ENCODE assay signal across 9 mouse cellular contexts in genomic region chr1:179858780-179859551, GRCm38 (mm10). TPM values are rescaled to one million over a fixed set of nuclear protein-coding genes. Genes with fewer than 3 reads are reported as not detected.
DNase-seq lines count a peak whose midpoint lies in the region; ATAC-seq lines count a peak whose summit lies in the region.
"Had no signal": no experiment of that assay in that cellular context is flagged by ENCODE, and none has a peak within 500 bp of the region (broad histone marks: within the 10 kb centered on the region; RNA-seq: fewer than 3 reads in every experiment).

No protein-coding gene starts in this region.

- peak overlapping the region; percentile 45 for H3K4me2 ChIP-seq in heart, embryonic 11.5 days
- H3K4me2 ChIP-seq: embryonic facial prominence, embryonic 12.5 days had no signal

- DNase-seq in spleen, adult 12 weeks (ENCODE audit: low spot score): peak; percentile 23
- no peak for DNase-seq in spleen, postnatal 10 days (ENCODE audit: low spot score in 2 of 2)
- DNase-seq in kidney, postnatal 4 days: peak; percentile 21 to 39
- DNase-seq in urinary bladder, adult 18-20 months (ENCODE audit: low spot score in 2 of 2): no peak
- no peak for DNase-seq in urinary bladder, postnatal 10 days (ENCODE audit: low spot score)

- no peaks in the 10 kb centered on the region for H3K36me3 ChIP-seq in heart, embryonic 11.5 days (ENCODE audit: control insufficient read depth, insufficient read depth, low read length)
- H3K36me3 ChIP-seq: embryonic facial prominence, embryonic 12.5 days had no signal

- peaks cover 6% of the 10 kb centered on the region for H3K4me1 ChIP-seq in heart, embryonic 11.5 days (ENCODE audit: control insufficient read depth, insufficient read depth, low read length)
- H3K4me1 ChIP-seq: embryonic facial prominence, embryonic 12.5 days had no signal

- H3K27ac ChIP-seq in heart, embryonic 11.5 days (ENCODE audit: low read depth, low read length): no peak overlapping the region
- H3K27ac ChIP-seq: embryonic facial prominence, embryonic 12.5 days had no signal

- no peaks in the 10 kb centered on the region for H3K27me3 ChIP-seq in heart, embryonic 11.5 days (ENCODE audit: control insufficient read depth, insufficient read depth, low read length)
- H3K27me3 ChIP-seq: embryonic facial prominence, embryonic 12.5 days had no signal

- no peaks in the 10 kb centered on the region for H3K9me3 ChIP-seq in heart, embryonic 11.5 days (replicated peaks; ENCODE audit: control insufficient read depth, low read length)
- H3K9me3 ChIP-seq: embryonic facial prominence, embryonic 12.5 days had no signal

- no peak overlapping the region for H3K4me3 ChIP-seq in heart, embryonic 11.5 days (ENCODE audit: low read depth, low read length)
- H3K4me3 ChIP-seq: embryonic facial prominence, embryonic 12.5 days had no signal

- ATAC-seq in common myeloid progenitor, adult 5-6 weeks (replicated peaks; ENCODE audit: low read depth, poor library complexity, severe bottlenecking): peak; percentile 63
- no peak for ATAC-seq in heart, embryonic 11.5 days (replicated peaks; ENCODE audit: insufficient number of reproducible peaks, low FRiP score, low TSS enrichment)
- ATAC-seq in megakaryocyte-erythroid progenitor cell, adult 5-6 weeks (replicated peaks; ENCODE audit: low FRiP score, low TSS enrichment, poor library complexity, severe bottlenecking): peak; percentile 54

- H3K9ac ChIP-seq in heart, embryonic 11.5 days (ENCODE audit: low read depth, low read length): no peak overlapping the region
- H3K9ac ChIP-seq: embryonic facial prominence, embryonic 12.5 days had no signal

- 37% methylated on average over 14 of the region's 14 CpGs for WGBS in heart, embryonic 11.5 days (ENCODE audit: insufficient replicate concordance)

RNA-seq across cellular contexts. Expression of gene Ahctf1, which starts 55.5 kb away (rescaled TPM):
- total RNA-seq in common myeloid progenitor, adult 5-6 weeks (2017): 119 and 126 TPM in 2 replicates
- polyA plus RNA-seq in heart, embryonic 11.5 days (2014; fragmentation: Nextera tagmentation; extraction: Ambion mirVana): 24.2 and 27.0 TPM in 2 replicates
- total RNA-seq in megakaryocyte-erythroid progenitor cell, adult 5-6 weeks (2014; fragmentation: Nextera tagmentation): 145 and 151 TPM in 2 replicates
- total RNA-seq in megakaryocyte-erythroid progenitor cell, adult 5-6 weeks (2017): 189 and 190 TPM in 2 replicates

RNA-seq across cellular contexts. Expression of gene Gm10518, which starts 55.8 kb away (rescaled TPM):
- total RNA-seq in common myeloid progenitor, adult 5-6 weeks (2017): not detected in 2 replicates
- 0.21 and 0.37 TPM in 2 replicates for polyA plus RNA-seq in heart, embryonic 11.5 days (2014; fragmentation: Nextera tagmentation; extraction: Ambion mirVana)
- total RNA-seq in megakaryocyte-erythroid progenitor cell, adult 5-6 weeks (2014; fragmentation: Nextera tagmentation): 0.94 TPM in 1 of 2 replicates, not detected in the other
- 0.09 and 1.9 TPM in 2 replicates for total RNA-seq in megakaryocyte-erythroid progenitor cell, adult 5-6 weeks (2017)
- polyA plus RNA-seq: embryonic facial prominence, embryonic 12.5 days had no signal

Comparison
In these comparisons a context has a peak if more than half of its experiments do, and no peak if none do; other contexts are left out.
1. DNase-seq: peak in spleen, adult 12 weeks (single experiment) and kidney, postnatal 4 days (2 of 2); none in spleen, postnatal 10 days (0 of 2), urinary bladder, adult 18-20 months (0 of 2) and urinary bladder, postnatal 10 days (single experiment).